Mouse (Mus musculus) kidney, postnatal 0 days (tissue): ENCODE data around the gene Spo11. TPM values are rescaled to one million over a fixed set of nuclear protein-coding genes. Genes with fewer than 3 reads are reported as not detected.
A peak's percentile ranks its signal among the peaks of the same experiment; 100 is the strongest.

Experiments
- ATAC-seq: fragments of 200-750 bp; cut with Nextera tagmentation; replicated peaks from 2 replicates; pipeline ENCODE4 v1.8.0; 2017; ENCODE audit warnings: low read depth, moderate number of reproducible peaks, moderate TSS enrichment, moderate library complexity; ENCODE audit not compliant: low FRiP score
- DNase-seq: peaks from one replicate; pipeline ENCODE4 v3.0.0-alpha.2; 2016; ENCODE audit warnings: low spot score
- H3K27ac ChIP-seq: fragments of 300-500 bp; sonication (generic); 2 replicates; pipeline ENCODE4 v1.5.1; 2014; ENCODE audit warnings: mild to moderate bottlenecking
- H3K27me3 ChIP-seq: fragments of 300-500 bp; sonication (generic); 2 replicates; pipeline ENCODE4 v1.6.1; 2014; ENCODE audit warnings: low read length, mixed read lengths; ENCODE audit not compliant: insufficient read depth
- H3K36me3 ChIP-seq: fragments of 300-500 bp; sonication (generic); 2 replicates; pipeline ENCODE4 v1.6.1; 2014; ENCODE audit warnings: low read length, mixed read lengths; ENCODE audit not compliant: insufficient read depth
- H3K4me1 ChIP-seq: fragments of 300-500 bp; sonication (generic); replicated peaks from 2 replicates; pipeline ENCODE4 v1.6.1; 2014; ENCODE audit warnings: antibody characterized with exemption, low read length, mixed read lengths; ENCODE audit not compliant: insufficient read depth
- H3K4me2 ChIP-seq: fragments of 300-500 bp; sonication (generic); 2 replicates; pipeline ENCODE4 v1.6.1; 2014; ENCODE audit warnings: mild to moderate bottlenecking, low read length, moderate library complexity, mixed read lengths
- H3K4me3 ChIP-seq: fragments of 300-500 bp; sonication (generic); replicated peaks from 2 replicates; pipeline ENCODE4 v1.5.1; 2014; ENCODE audit warnings: low read depth, low read length
- H3K9ac ChIP-seq: fragments of 300-500 bp; sonication (generic); 2 replicates; pipeline ENCODE4 v1.6.1; 2014; ENCODE audit warnings: low read depth, low read length
- H3K9me3 ChIP-seq: fragments of 300-500 bp; sonication (generic); replicated peaks from 2 replicates; pipeline ENCODE4 v1.6.1; 2016; ENCODE audit warnings: low read length, inconsistent platforms, mixed read lengths
- CTCF ChIP-seq: IDR thresholded peaks from 2 replicates; pipeline ENCODE4 v1.5.1; 2016; ENCODE audit warnings: antibody characterized with exemption, low read depth, mild to moderate bottlenecking, moderate library complexity
- WGBS: fragments of 180-500 bp; shearing (Covaris S2); extraction: QIAGEN DNeasy Blood & Tissue Kit; methylation state at CpG from one replicate; pipeline ENCODE4 v1.1.7; 2014; 5-methylcytosine and 5-hydroxymethylcytosine counted together
- polyA plus RNA-seq: library from polyadenylated mRNA; unstranded; fragments of >200 nt; fragmentation: Nextera tagmentation; extraction: Ambion mirVana; gene quantifications from 2 replicates; pipeline ENCODE4 v1.2.1, GENCODE M21; 2015

The Spo11 gene
- polyA plus RNA-seq, 1 experiment from 2014 or later: 0.11 TPM

GRCm38 (mm10) chr2:173021633-173022055 is 44.1 kb downstream of the Spo11 start:
- DNase-seq: peak; percentile 96
- TF ChIP-seq CTCF: no peak
- under 1% methylated on average over 50 of the region's 54 CpGs for WGBS
- Histone ChIP-seq H3K36me3 (no peaks in the 10 kb centered on the region), H3K9ac (peak overlapping the region; percentile 71), H3K4me3 (peak overlapping the region; percentile 79), H3K9me3 (no peaks in the 10 kb centered on the region), H3K27ac (no peak overlapping the region), H3K27me3 (no peaks in the 10 kb centered on the region), H3K4me2 (peak overlapping the region; percentile 75), H3K4me1 (peaks cover 32% of the 10 kb centered on the region)
- ATAC-seq: peak; percentile 74

GRCm38 (mm10) chr2:173022056-173022681 is 44.7 kb downstream of the Spo11 start:
- H3K4me1 ChIP-seq: peaks cover 35% of the 10 kb centered on the region
- H3K4me3 ChIP-seq: peak overlapping the region; percentile 79
- no peak overlapping the region for H3K27ac ChIP-seq
- peak overlapping the region; percentile 75 for H3K4me2 ChIP-seq
- TF ChIP-seq CTCF: no peak
- DNase-seq (peak; percentile 46), ATAC-seq (peak; percentile 19)
- no peaks in the 10 kb centered on the region for H3K9me3 ChIP-seq
- H3K27me3 ChIP-seq: no peaks in the 10 kb centered on the region
- WGBS: 0% methylated on average over 51 of the region's 51 CpGs
- H3K9ac ChIP-seq: peak overlapping the region; percentile 71
- no peaks in the 10 kb centered on the region for H3K36me3 ChIP-seq

- ATAC-seq: no peak
- TF ChIP-seq CTCF: no peak
- Histone ChIP-seq H3K4me3 (peak overlapping the region; percentile 79), H3K27ac (no peak overlapping the region), H3K9me3 (no peaks in the 10 kb centered on the region), H3K27me3 (no peaks in the 10 kb centered on the region), H3K4me2 (peak overlapping the region; percentile 75), H3K9ac (peak overlapping the region; percentile 71), H3K4me1 (peaks cover 35% of the 10 kb centered on the region), H3K36me3 (no peaks in the 10 kb centered on the region)
- WGBS: 34% methylated on average over 10 of the region's 10 CpGs
- DNase-seq: no peak
Observed at GRCm38 (mm10) chr2:173022813-173023212, 45.3 kb downstream of the Spo11 start.

- Histone ChIP-seq H3K27ac (no peak overlapping the region), H3K9me3 (no peaks in the 10 kb centered on the region), H3K4me1 (peaks cover 35% of the 10 kb centered on the region), H3K4me2 (peak overlapping the region; percentile 75), H3K9ac (no peak overlapping the region), H3K27me3 (no peaks in the 10 kb centered on the region), H3K4me3 (peak overlapping the region; percentile 79; the same call in 1 of the 2 replicates), H3K36me3 (0 out of 2 replicates have a peak, but pooled peaks cover 2% of the 10 kb centered on the region)
- WGBS: 80% methylated on average over 7 of the region's 7 CpGs
- no peak for ATAC-seq
- DNase-seq: no peak
- no peak for TF ChIP-seq CTCF
Observed at GRCm38 (mm10) chr2:173023371-173023851, 45.9 kb downstream of the Spo11 start.

- H3K9me3 ChIP-seq: no peaks in the 10 kb centered on the region
- H3K36me3 ChIP-seq: 0 out of 2 replicates have a peak, but pooled peaks cover 6% of the 10 kb centered on the region
- H3K27me3 ChIP-seq: no peaks in the 10 kb centered on the region
- DNase-seq (no peak), ATAC-seq (no peak)
- 74% methylated on average over 4 of the region's 4 CpGs for WGBS
- no peak overlapping the region for H3K9ac ChIP-seq
- no peak for TF ChIP-seq CTCF
- peaks cover 33% of the 10 kb centered on the region for H3K4me1 ChIP-seq
- no peak overlapping the region for H3K27ac ChIP-seq
- H3K4me2 ChIP-seq: no peak overlapping the region
- no peak overlapping the region for H3K4me3 ChIP-seq
Observed at GRCm38 (mm10) chr2:173023966-173024365, 46.5 kb downstream of the Spo11 start.

GRCm38 (mm10) chr2:173024392-173024791 is 46.9 kb downstream of the Spo11 start:
- Histone ChIP-seq H3K27me3 (no peaks in the 10 kb centered on the region), H3K4me2 (no peak overlapping the region), H3K36me3 (0 out of 2 replicates have a peak, but pooled peaks cover 6% of the 10 kb centered on the region), H3K27ac (no peak overlapping the region), H3K4me1 (peaks cover 31% of the 10 kb centered on the region), H3K9ac (no peak overlapping the region), H3K9me3 (no peaks in the 10 kb centered on the region), H3K4me3 (no peak overlapping the region)
- TF ChIP-seq CTCF: no peak
- ATAC-seq (no peak), DNase-seq (no peak)
- WGBS: 85% methylated on average over 8 of the region's 8 CpGs
